ENCODE assay signal across 7 mouse cellular contexts in genomic region chr7:140855860-140856784, GRCm38 (mm10). TPM values are rescaled to one million over a fixed set of nuclear protein-coding genes. Genes with fewer than 3 reads are reported as not detected.
DNase-seq lines count a peak whose midpoint lies in the region; ATAC-seq lines count a peak whose summit lies in the region.

Gene Gm45785, minus strand, starts transcription at chr7:140856331.

- whole genome bisulfite sequencing in intestine, embryonic 16.5 days = 1% methylated on average over 51 of the region's 51 CpGs
- WGBS in midbrain, embryonic 11.5 days = 2% methylated on average over 51 of the region's 51 CpGs

- peak within 1 kb of the TSS; percentile 85 for H3K27ac ChIP-seq in intestine, embryonic 16.5 days (ENCODE audit: low read length)
- H3K27ac ChIP-seq in midbrain, embryonic 11.5 days (ENCODE audit: low read depth, low read length) = peak within 1 kb of the TSS; percentile 84

- H3K4me2 ChIP-seq in intestine, embryonic 16.5 days (ENCODE audit: low read depth, low read length) = peak within 1 kb of the TSS; percentile 91
- H3K4me2 ChIP-seq in midbrain, embryonic 11.5 days = peak within 1 kb of the TSS; percentile 99

- intact Hi-C loops in left cerebral cortex, postnatal 36 days (cut with DNase I) = loop anchor here (5.0 kb wide), 1 partner anchor 206 kb away; the partner anchor contains the start of gene B4galnt4

- peak within 1 kb of the TSS; percentile 90 for H3K9ac ChIP-seq in intestine, embryonic 16.5 days (ENCODE audit: low read depth, low read length)
- peak within 1 kb of the TSS; percentile 92 for H3K9ac ChIP-seq in midbrain, embryonic 11.5 days (ENCODE audit: low read length)

- H3K36me3 ChIP-seq in intestine, embryonic 16.5 days (ENCODE audit: control insufficient read depth, insufficient read depth, low read length) = peaks cover 11% of the 10 kb centered on the region; the same call in 1 of the 2 replicates
- peaks cover 4% of the 10 kb centered on the region for H3K36me3 ChIP-seq in midbrain, embryonic 11.5 days (ENCODE audit: control insufficient read depth, insufficient read depth, low read length)

- no peaks in the 10 kb centered on the region for H3K27me3 ChIP-seq in intestine, embryonic 16.5 days (replicated peaks; ENCODE audit: control insufficient read depth, insufficient read depth, low read length)
- no peaks in the 10 kb centered on the region for H3K27me3 ChIP-seq in midbrain, embryonic 11.5 days (ENCODE audit: control insufficient read depth, insufficient read depth, low read length)

- no peaks in the 10 kb centered on the region for H3K9me3 ChIP-seq in intestine, embryonic 16.5 days (ENCODE audit: control insufficient read depth, low read length)
- no peaks in the 10 kb centered on the region for H3K9me3 ChIP-seq in midbrain, embryonic 11.5 days (ENCODE audit: control insufficient read depth, low read length)

- H3K4me3 ChIP-seq in intestine, embryonic 16.5 days (ENCODE audit: low read length) = peak within 1 kb of the TSS; percentile 87
- peak within 1 kb of the TSS; percentile 75 for H3K4me3 ChIP-seq in midbrain, embryonic 11.5 days (ENCODE audit: low read depth, low read length)

- peak; percentile 93 for DNase-seq in adrenal gland, adult 2 months
- DNase-seq in embryo, embryonic 9.5 days (ENCODE audit: extremely low spot score) = peak; percentile 84
- peak; percentile 59 to 83 for DNase-seq in gastrocnemius, postnatal 4 days (ENCODE audit: low spot score in 2 of 2)
- peak; percentile 84 to 87 for DNase-seq in left cerebral cortex, postnatal 36 days (ENCODE audit: low spot score in 2 of 2)
- peak; percentile 97 for DNase-seq in midbrain, embryonic 11.5 days (ENCODE audit: low spot score, missing footprints)
- peak; percentile 92 for DNase-seq in skeletal muscle tissue, adult 2 months (ENCODE audit: low read depth, low spot score)

- ATAC-seq in intestine, embryonic 16.5 days = peak; percentile 86
- peak; percentile 78 for ATAC-seq in midbrain, embryonic 11.5 days (ENCODE audit: low FRiP score)

- peaks cover 19% of the 10 kb centered on the region for H3K4me1 ChIP-seq in intestine, embryonic 16.5 days (ENCODE audit: control insufficient read depth, insufficient read depth, low read length)
- peaks cover 17% of the 10 kb centered on the region for H3K4me1 ChIP-seq in midbrain, embryonic 11.5 days (ENCODE audit: control insufficient read depth, insufficient read depth, low read length)

RNA-seq across cellular contexts. Expression of gene Gm45785, which starts in this region (rescaled TPM):
- total RNA-seq in adrenal gland, adult 2 months (2021) = not detected
- 0.44 and 0.46 TPM in 2 replicates for polyA plus RNA-seq in adrenal gland, adult 2 months (2012; rRNA removed)
- total RNA-seq in gastrocnemius, postnatal 4 days (2021) = not detected
- polyA plus RNA-seq in intestine, embryonic 16.5 days (2015; fragmentation: Nextera tagmentation; extraction: Ambion mirVana) = not detected in 2 replicates
- total RNA-seq in left cerebral cortex, postnatal 36 days (2021) = 1 to 10 TPM in 1 of 2 experiments, not detected in 1; 2.3 TPM
- not detected in 2 replicates for polyA plus RNA-seq in midbrain, embryonic 11.5 days (2014; fragmentation: Nextera tagmentation; extraction: Ambion mirVana)

Comparison
In these comparisons a context has a peak if more than half of its experiments do, and no peak if none do; other contexts are left out.
1. Peak in every context shown above with its lines: DNase-seq, ATAC-seq, H3K4me3 ChIP-seq and H3K27ac ChIP-seq.
2. Peak in DNase-seq in adrenal gland, adult 2 months; RNA of the gene not detected or under 1 TPM.
3. Peak in DNase-seq in gastrocnemius, postnatal 4 days; RNA of the gene not detected or under 1 TPM.
4. Peak in ATAC-seq, H3K4me3 ChIP-seq, H3K27ac ChIP-seq, H3K9ac ChIP-seq and H3K4me2 ChIP-seq in intestine, embryonic 16.5 days; RNA of the gene not detected or under 1 TPM.
5. Peak in DNase-seq, ATAC-seq, H3K4me3 ChIP-seq, H3K27ac ChIP-seq, H3K9ac ChIP-seq and H3K4me2 ChIP-seq in midbrain, embryonic 11.5 days; RNA of the gene not detected or under 1 TPM.